Mouse (Mus musculus): ENCODE measurements around the gene Hist2h2ab.

DNA sequence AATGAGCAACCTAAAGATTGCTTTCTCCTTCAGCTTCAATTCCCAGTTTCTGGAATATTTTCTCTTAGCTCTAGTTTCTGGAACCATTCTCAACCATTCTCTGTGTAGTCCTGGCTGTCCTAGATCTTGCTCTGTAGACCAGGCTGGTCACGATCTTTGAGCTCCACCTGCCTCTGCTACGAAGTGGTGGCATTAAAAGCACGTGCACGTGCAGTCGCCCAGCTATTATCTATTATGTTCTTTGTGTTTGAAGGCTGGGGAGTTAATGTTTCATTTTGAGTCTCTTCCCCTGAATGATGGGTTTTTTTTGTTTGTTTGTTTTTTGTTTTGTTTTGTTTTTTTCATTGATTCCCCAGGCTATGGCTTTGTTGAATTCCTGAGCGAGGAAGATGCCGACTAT, 46.5 kb upstream of the Hist2h2ab start:
- no peak for TF ChIP-seq CTCF (IDR thresholded peaks at IDR 0.05; ENCODE audit: extremely low read depth, insufficient read depth, insufficient read length, insufficient replicate concordance)
- TF ChIP-seq POLR2A (IDR thresholded peaks at IDR 0.05; ENCODE audit: low read depth, low read length), result no peak

Data from spleen, adult 2 months (tissue).